Mouse (Mus musculus): ENCODE measurements around the gene Clk4. TPM values are rescaled to one million over a fixed set of nuclear protein-coding genes. Genes with fewer than 3 reads are reported as not detected.
A peak's percentile ranks its signal among the peaks of the same experiment; 100 is the strongest.

Gene Clk4
- 83.6 and 87.1 TPM in 2 replicates for polyA plus RNA-seq (2014; fragmentation: Nextera tagmentation; extraction: Ambion mirVana)

- H3K27ac ChIP-seq (ENCODE audit: low read depth, low read length): peak within 1 kb of the TSS; percentile 95
- ATAC-seq (replicated peaks; ENCODE audit: insufficient number of reproducible peaks, low FRiP score, low TSS enrichment): no peak
- peak within 1 kb of the TSS; percentile 99 for H3K9ac ChIP-seq (ENCODE audit: low read depth, low read length)
- H3K27me3 ChIP-seq (ENCODE audit: control insufficient read depth, insufficient read depth, low read length): no peaks in the 10 kb centered on the region
- no peaks in the 10 kb centered on the region for H3K36me3 ChIP-seq (ENCODE audit: control insufficient read depth, insufficient read depth, low read length)
- H3K4me2 ChIP-seq: peak within 1 kb of the TSS; percentile 94
- H3K4me1 ChIP-seq (ENCODE audit: control insufficient read depth, insufficient read depth, low read length): peaks cover 9% of the 10 kb centered on the region; the same call in 1 of the 2 replicates
- 79% methylated on average over 3 of the region's 3 CpGs for WGBS (ENCODE audit: insufficient replicate concordance)
- peak within 1 kb of the TSS; percentile 97 for H3K4me3 ChIP-seq (ENCODE audit: low read depth, low read length)
- no peaks in the 10 kb centered on the region for H3K9me3 ChIP-seq (replicated peaks; ENCODE audit: control insufficient read depth, low read length)
Measured at GRCm38 (mm10) chr11:51261680-51262219, at the start of gene Clk4. Gene Clk4, plus strand, starts transcription at chr11:51261730.

- Histone ChIP-seq H3K9me3 (replicated peaks; ENCODE audit: control insufficient read depth, low read length) (no peaks in the 10 kb centered on the region), H3K4me2 (no peak overlapping the region), H3K36me3 (ENCODE audit: control insufficient read depth, insufficient read depth, low read length) (no peaks in the 10 kb centered on the region), H3K27ac (ENCODE audit: low read depth, low read length) (no peak overlapping the region), H3K4me1 (ENCODE audit: control insufficient read depth, insufficient read depth, low read length) (no peaks in the 10 kb centered on the region), H3K4me3 (ENCODE audit: low read depth, low read length) (no peak overlapping the region), H3K27me3 (ENCODE audit: control insufficient read depth, insufficient read depth, low read length) (no peaks in the 10 kb centered on the region), H3K9ac (ENCODE audit: low read depth, low read length) (no peak overlapping the region)
- 76% methylated on average over 7 of the region's 7 CpGs for WGBS (ENCODE audit: insufficient replicate concordance)
- no peak for ATAC-seq (replicated peaks; ENCODE audit: insufficient number of reproducible peaks, low FRiP score, low TSS enrichment)
Measured at GRCm38 (mm10) chr11:51214021-51214420, 47.5 kb upstream of the Clk4 start.

GRCm38 (mm10) chr11:51219396-51219980 lies 42.0 kb upstream of the Clk4 start:
- Histone ChIP-seq H3K4me1 (ENCODE audit: control insufficient read depth, insufficient read depth, low read length) (no peaks in the 10 kb centered on the region), H3K36me3 (ENCODE audit: control insufficient read depth, insufficient read depth, low read length) (no peaks in the 10 kb centered on the region), H3K4me3 (ENCODE audit: low read depth, low read length) (no peak overlapping the region), H3K4me2 (no peak overlapping the region), H3K9ac (ENCODE audit: low read depth, low read length) (no peak overlapping the region), H3K9me3 (replicated peaks; ENCODE audit: control insufficient read depth, low read length) (no peaks in the 10 kb centered on the region), H3K27me3 (ENCODE audit: control insufficient read depth, insufficient read depth, low read length) (no peaks in the 10 kb centered on the region), H3K27ac (ENCODE audit: low read depth, low read length) (no peak overlapping the region)
- 0 out of 2 replicates have a peak, but pooled peaks have one; percentile 22 for ATAC-seq (replicated peaks; ENCODE audit: insufficient number of reproducible peaks, low FRiP score, low TSS enrichment)
- WGBS (ENCODE audit: insufficient replicate concordance): 71% methylated on average over 12 of the region's 12 CpGs

GRCm38 (mm10) chr11:51220308-51220707 lies 41.2 kb upstream of the Clk4 start, which contains the start of gene Gm12569:
Gene Gm12569, plus strand, starts transcription at chr11:51220473.
- no peak for ATAC-seq (replicated peaks; ENCODE audit: insufficient number of reproducible peaks, low FRiP score, low TSS enrichment)
- WGBS (ENCODE audit: insufficient replicate concordance): 85% methylated on average over 11 of the region's 11 CpGs

GRCm38 (mm10) chr11:51227104-51227503 lies 34.4 kb upstream of the Clk4 start:
- Histone ChIP-seq H3K27me3 (ENCODE audit: control insufficient read depth, insufficient read depth, low read length) (no peaks in the 10 kb centered on the region; the same call in 1 of the 2 replicates), H3K9ac (ENCODE audit: low read depth, low read length) (no peak overlapping the region), H3K36me3 (ENCODE audit: control insufficient read depth, insufficient read depth, low read length) (no peaks in the 10 kb centered on the region), H3K4me2 (no peak overlapping the region), H3K9me3 (replicated peaks; ENCODE audit: control insufficient read depth, low read length) (no peaks in the 10 kb centered on the region), H3K4me1 (ENCODE audit: control insufficient read depth, insufficient read depth, low read length) (no peaks in the 10 kb centered on the region), H3K27ac (ENCODE audit: low read depth, low read length) (no peak overlapping the region), H3K4me3 (ENCODE audit: low read depth, low read length) (no peak overlapping the region)
- no peak for ATAC-seq (replicated peaks; ENCODE audit: insufficient number of reproducible peaks, low FRiP score, low TSS enrichment)
- 84% methylated on average over 4 of the region's 4 CpGs for WGBS (ENCODE audit: insufficient replicate concordance)

More at GRCm38 (mm10) chr11:51220308-51220707, 41.2 kb upstream of the Clk4 start, which contains the start of gene Gm12569:
- Histone ChIP-seq H3K27ac (ENCODE audit: low read depth, low read length) (no peak within 1 kb of the TSS), H3K36me3 (ENCODE audit: control insufficient read depth, insufficient read depth, low read length) (no peaks in the 10 kb centered on the region), H3K27me3 (ENCODE audit: control insufficient read depth, insufficient read depth, low read length) (no peaks in the 10 kb centered on the region), H3K4me1 (ENCODE audit: control insufficient read depth, insufficient read depth, low read length) (no peaks in the 10 kb centered on the region), H3K4me3 (ENCODE audit: low read depth, low read length) (no peak within 1 kb of the TSS), H3K9ac (ENCODE audit: low read depth, low read length) (no peak within 1 kb of the TSS), H3K9me3 (replicated peaks; ENCODE audit: control insufficient read depth, low read length) (no peaks in the 10 kb centered on the region), H3K4me2 (no peak within 1 kb of the TSS)

- Histone ChIP-seq H3K9me3 (replicated peaks; ENCODE audit: control insufficient read depth, low read length) (no peaks in the 10 kb centered on the region), H3K27me3 (ENCODE audit: control insufficient read depth, insufficient read depth, low read length) (no peaks in the 10 kb centered on the region), H3K27ac (ENCODE audit: low read depth, low read length) (no peak overlapping the region), H3K4me1 (ENCODE audit: control insufficient read depth, insufficient read depth, low read length) (no peaks in the 10 kb centered on the region), H3K36me3 (ENCODE audit: control insufficient read depth, insufficient read depth, low read length) (no peaks in the 10 kb centered on the region), H3K9ac (ENCODE audit: low read depth, low read length) (no peak overlapping the region), H3K4me3 (ENCODE audit: low read depth, low read length) (no peak overlapping the region), H3K4me2 (no peak overlapping the region)
- 79% methylated on average over 9 of the region's 9 CpGs for WGBS (ENCODE audit: insufficient replicate concordance)
- ATAC-seq (replicated peaks; ENCODE audit: insufficient number of reproducible peaks, low FRiP score, low TSS enrichment): no peak
Measured at GRCm38 (mm10) chr11:51234626-51235025, 26.9 kb upstream of the Clk4 start.

GRCm38 (mm10) chr11:51242897-51243296 lies 18.6 kb upstream of the Clk4 start:
- no peaks in the 10 kb centered on the region for H3K27me3 ChIP-seq (ENCODE audit: control insufficient read depth, insufficient read depth, low read length)
- WGBS (ENCODE audit: insufficient replicate concordance): 70% methylated on average over 2 of the region's 2 CpGs
- no peak overlapping the region for H3K4me2 ChIP-seq
- no peaks in the 10 kb centered on the region for H3K9me3 ChIP-seq (replicated peaks; ENCODE audit: control insufficient read depth, low read length)
- ATAC-seq (replicated peaks; ENCODE audit: insufficient number of reproducible peaks, low FRiP score, low TSS enrichment): no peak
- no peak overlapping the region for H3K9ac ChIP-seq (ENCODE audit: low read depth, low read length)
- no peak overlapping the region for H3K27ac ChIP-seq (ENCODE audit: low read depth, low read length)
- H3K4me3 ChIP-seq (ENCODE audit: low read depth, low read length): no peak overlapping the region
- H3K4me1 ChIP-seq (ENCODE audit: control insufficient read depth, insufficient read depth, low read length): no peaks in the 10 kb centered on the region
- no peaks in the 10 kb centered on the region for H3K36me3 ChIP-seq (ENCODE audit: control insufficient read depth, insufficient read depth, low read length)

GRCm38 (mm10) chr11:51257006-51257405 lies 4.5 kb upstream of the Clk4 start:
- H3K4me3 ChIP-seq (ENCODE audit: low read depth, low read length): no peak overlapping the region
- H3K9me3 ChIP-seq (replicated peaks; ENCODE audit: control insufficient read depth, low read length): no peaks in the 10 kb centered on the region
- H3K27ac ChIP-seq (ENCODE audit: low read depth, low read length): no peak overlapping the region
- ATAC-seq (replicated peaks; ENCODE audit: insufficient number of reproducible peaks, low FRiP score, low TSS enrichment): no peak
- 85% methylated on average over 4 of the region's 4 CpGs for WGBS (ENCODE audit: insufficient replicate concordance)
- H3K4me2 ChIP-seq: no peak overlapping the region
- H3K4me1 ChIP-seq (ENCODE audit: control insufficient read depth, insufficient read depth, low read length): no peaks in the 10 kb centered on the region
- no peaks in the 10 kb centered on the region for H3K36me3 ChIP-seq (ENCODE audit: control insufficient read depth, insufficient read depth, low read length)
- H3K9ac ChIP-seq (ENCODE audit: low read depth, low read length): no peak overlapping the region
- H3K27me3 ChIP-seq (ENCODE audit: control insufficient read depth, insufficient read depth, low read length): no peaks in the 10 kb centered on the region

Measured in heart, embryonic 11.5 days (tissue).